Mouse (Mus musculus): ENCODE results near the gene N4bp3.
"Not testable (repeated sequence)": the region's sequence is repeated elsewhere in the genome, so short reads cannot be mapped to it uniquely, and the experiment has no call there.

N4bp3 gene

DNA sequence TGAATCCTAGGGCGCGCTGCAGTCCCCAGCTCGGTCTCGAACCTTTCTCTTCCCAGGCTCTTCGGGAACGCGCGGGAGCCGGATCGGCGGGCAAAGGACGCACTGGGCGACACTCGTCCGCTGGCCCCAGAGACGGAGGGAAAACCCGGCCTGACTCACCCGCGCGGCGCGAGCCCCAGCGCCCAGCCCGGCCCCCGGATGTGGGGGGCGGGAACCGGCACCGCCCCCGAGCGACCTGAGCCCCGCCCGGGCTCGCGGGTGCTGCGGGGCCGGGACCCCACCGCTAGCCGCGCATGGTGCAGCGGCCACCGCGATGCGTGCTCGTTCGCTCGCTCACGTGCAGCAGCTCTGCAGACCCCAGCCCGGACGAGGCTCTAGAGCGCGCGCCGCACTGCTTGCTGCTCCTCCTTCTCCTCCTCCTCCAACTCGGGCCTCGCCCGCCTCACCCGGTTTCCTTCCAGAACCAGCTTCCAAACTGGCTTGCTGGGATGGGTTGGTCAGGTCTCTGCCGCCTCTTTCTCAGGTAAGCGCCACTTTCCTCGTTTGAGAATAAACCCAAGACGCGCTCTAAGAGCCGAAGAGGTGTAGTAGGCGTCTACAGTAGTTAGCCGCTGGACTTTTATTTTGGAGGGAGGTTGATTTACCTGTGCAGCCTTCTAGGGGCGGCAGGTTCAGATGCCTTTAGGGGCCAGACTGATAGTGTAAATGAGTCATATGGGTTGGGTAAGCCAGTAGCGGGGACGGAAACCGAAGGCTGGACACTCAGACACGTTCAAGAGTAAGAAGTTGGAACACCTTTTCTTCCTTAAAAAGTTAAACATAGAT, at the start of gene N4bp3, which contains the start of gene D930048N14Rik:
Gene N4bp3, minus strand, starts transcription at position 152 of the 825 bp plus-strand sequence.
Gene D930048N14Rik, plus strand, starts transcription at position 264 of the 825 bp plus-strand sequence.
- in situ Hi-C loops (cut with MboI, MseI): no loop called here

DNA sequence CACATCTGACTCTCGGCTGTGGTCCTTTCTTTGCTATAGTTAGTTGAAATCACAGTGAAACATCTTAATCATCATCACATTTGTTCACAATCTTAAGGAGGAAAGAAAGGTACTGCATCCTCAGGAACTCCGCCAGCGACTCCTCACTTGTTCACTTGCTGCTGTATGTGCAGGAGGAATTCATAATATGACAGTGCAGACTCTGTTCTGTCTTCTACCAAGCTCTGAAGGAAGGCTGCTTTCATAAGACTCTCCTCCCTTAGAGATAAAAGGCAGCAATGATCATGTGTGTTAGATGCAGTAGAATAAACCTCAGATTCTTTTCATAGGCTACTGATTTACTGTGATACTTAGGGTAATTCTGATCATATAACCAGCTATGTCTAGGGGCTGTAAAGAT, 44.3 kb upstream of the N4bp3 start:
- in situ Hi-C loops (cut with MboI, MseI): no loop called here

DNA sequence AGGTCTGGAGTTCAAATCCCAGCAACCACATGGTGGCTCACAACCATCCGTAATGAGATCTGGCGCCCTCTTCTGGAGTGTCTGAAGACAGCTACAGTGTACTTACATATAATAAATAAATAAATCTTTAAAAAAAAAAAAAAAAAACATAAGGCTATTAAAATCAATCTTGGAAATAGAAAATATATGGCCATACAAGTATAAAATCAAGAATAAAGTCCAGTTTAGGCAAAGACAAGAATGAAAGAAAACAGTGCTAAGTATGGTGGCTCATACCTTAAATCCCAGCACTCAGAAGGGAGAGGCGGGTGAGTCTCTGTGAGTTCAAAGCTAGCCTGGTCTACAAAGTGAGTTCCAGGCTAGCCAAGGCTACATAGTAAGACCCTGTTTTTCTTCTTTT, 40.0 kb upstream of the N4bp3 start:
- in situ Hi-C loops (cut with MboI, MseI): not testable (repeated sequence)

DNA sequence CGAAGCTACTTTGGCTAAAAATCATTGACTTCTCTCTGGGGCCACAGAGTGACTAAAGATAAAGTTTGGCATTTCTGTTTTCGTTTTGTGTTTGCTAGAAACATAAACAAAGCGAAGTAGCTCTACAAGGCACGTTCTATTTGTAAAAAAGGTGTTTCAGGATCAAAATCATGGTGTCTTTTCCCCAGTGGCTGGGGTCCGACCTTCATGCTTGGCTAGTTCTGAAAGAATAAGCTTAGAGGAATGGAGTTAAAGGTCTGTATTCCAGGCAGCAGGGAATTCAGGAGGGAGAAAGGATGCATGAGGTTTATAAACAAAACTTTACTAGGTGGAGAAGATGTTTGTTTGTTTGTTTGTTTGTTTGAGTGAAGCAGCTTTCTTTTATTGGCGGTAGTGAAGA, 38.7 kb upstream of the N4bp3 start:
- in situ Hi-C loops (cut with MboI, MseI): no loop called here

DNA sequence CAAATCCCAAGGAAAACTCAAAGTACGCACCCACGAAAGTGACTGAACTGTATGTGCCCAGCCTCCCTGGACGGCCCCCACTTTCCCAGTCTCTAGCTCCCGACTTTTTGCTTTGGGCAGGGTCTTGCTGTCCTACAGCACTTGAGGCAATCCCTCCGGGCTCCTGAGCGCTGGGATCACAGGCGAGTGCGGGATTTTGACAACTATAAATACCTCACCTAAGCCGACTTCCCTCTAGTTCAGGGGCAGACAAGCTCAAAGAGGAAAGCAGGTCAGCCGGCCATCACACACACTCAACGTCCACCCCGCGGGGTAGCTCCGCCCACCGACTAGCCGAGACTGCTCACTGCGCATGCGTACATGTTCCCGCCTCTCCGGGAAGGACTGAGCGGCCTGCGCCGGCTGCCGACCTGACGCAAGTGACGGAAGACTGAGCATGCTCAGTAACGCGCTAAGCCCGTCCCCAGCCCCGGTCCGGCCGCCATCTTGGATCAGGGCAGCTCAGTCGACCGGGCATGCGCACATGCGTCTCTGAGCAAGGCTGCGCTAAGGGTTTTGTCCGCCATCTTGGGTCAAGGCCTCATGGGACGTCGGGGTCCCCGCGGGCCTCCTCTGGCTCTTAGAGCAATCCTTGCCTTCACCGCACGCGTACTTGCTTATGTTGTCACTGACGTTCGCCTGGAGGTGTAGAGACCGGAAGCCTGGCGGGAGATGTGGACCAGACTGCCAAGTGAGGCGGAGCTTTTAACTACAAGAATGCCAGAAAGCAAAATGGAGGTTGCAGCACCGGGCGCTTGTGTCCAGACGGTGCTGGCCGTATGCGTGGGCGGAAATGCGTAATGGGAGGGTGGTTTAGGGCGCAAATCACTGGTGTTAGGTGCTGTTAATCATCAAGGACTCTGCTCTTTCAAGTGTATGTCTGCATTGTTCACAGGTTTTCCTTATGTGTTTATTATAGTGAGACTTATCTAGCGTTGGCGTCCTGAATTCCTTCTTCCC, 38.0 kb upstream of the N4bp3 start, which contains the start of gene 0610009B22Rik:
Gene 0610009B22Rik, minus strand, starts transcription at position 545 of the 999 bp plus-strand sequence.
- in situ Hi-C loops (cut with MboI, MseI): no loop called here

DNA sequence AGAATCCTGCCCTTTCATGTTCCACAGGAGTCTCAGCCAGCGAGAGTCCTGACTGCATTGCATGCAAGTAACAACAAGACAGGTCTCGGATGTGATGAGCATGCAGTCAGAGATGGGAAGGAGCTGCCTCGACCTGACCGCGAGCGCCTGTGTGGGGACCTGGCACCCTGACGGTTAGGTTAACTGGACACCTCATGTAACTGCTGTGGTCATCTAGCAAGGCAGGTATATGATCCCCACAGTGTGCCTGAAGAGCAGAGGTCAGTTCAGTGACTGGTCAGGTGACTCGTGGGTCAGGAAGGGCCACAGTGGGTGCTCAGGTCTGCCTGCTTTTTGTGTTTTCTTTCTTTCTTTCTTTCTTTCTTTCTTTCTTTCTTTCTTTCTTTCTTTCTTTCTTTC, 31.3 kb upstream of the N4bp3 start:
- in situ Hi-C loops (cut with MboI, MseI): loop anchor here (5.0 kb wide), 1 partner anchor 65 kb away; the partner anchor contains the start of gene Nhp2

DNA sequence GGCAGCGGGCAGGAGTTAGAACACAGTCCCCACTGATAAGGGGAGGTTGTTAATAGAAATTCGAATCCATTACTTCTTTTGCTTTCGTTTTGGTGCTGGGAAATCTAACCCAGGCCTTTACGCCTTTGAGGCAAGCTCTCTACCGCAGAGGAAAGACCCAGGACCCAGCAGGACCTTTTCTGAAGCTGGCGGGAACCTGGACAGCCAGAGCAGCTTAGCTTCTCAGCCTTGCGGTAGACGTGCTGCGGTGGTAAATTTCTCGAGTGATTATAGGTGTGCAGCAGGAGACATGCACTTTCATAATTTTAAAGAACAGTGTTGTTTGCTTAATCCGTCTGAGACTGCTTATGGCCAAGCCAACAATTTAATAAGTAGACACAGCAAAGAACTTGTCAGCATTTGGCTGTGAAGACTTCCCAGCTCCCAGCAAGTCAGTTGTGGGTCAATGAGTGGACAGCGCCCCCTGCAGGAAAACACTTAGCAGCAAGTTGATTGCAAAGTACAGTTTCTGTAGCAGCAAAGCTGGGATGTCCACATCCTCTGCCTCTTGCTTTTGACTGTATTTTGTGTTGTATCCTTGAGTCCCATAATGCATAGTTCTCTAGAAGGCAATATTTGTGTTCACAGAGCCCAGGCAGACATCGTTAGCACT, 30.8 kb upstream of the N4bp3 start:
- in situ Hi-C loops (cut with MboI, MseI): loop anchor here (5.0 kb wide), 1 partner anchor 64 kb away; the partner anchor contains the start of gene Nhp2

DNA sequence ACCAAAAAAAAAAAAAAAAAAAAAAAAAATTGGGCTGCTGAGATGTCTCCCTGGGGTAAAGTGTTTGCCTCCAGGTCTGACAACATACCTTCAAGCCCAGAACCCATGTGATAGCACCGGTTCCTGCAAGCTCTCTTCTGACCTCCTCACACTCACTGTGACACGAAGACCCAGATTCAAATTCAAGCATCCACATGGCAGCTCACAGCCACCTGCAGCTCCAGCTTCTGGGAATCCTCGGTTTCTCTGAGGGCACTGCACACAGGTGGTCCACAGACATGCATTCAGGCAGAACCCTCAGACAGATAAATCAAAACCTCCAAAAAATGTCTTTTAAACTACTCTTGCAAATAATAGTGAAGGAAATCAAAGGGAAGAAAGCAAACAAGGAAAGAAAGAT, 28.8 kb upstream of the N4bp3 start:
- in situ Hi-C loops (cut with MboI, MseI): no loop called here

DNA sequence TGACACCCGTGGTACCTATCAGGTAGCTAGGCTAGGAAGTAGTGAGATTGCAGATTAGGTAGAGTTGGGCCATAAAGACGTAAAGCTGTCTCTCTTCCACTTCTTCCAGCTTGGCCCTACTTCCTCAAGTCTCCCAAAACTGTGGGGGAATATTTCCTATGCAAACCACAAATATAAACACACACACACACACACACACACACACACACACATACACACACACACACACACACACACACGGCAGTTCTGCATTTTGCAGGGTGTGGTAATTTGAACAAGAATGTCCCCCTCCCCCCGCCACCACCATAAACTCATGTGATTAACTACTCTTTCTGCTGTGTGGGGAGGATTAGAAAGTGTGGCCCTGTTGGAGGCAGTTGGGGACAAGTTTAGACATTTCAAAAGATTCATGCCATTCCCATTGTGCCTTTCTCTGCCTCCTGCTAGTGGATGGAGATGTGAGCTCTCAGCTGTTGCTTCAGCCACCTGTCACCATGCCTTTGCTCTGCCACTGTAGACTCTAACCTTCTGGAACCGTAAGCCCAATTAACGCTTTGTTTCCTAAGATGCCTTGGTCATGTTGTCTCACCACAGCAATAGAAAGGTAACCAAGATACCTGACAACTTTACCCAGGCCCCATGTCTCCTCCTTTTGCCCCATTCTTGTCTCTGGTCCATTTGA, 27.2 kb upstream of the N4bp3 start:
- in situ Hi-C loops (cut with MboI, MseI): no loop called here

DNA sequence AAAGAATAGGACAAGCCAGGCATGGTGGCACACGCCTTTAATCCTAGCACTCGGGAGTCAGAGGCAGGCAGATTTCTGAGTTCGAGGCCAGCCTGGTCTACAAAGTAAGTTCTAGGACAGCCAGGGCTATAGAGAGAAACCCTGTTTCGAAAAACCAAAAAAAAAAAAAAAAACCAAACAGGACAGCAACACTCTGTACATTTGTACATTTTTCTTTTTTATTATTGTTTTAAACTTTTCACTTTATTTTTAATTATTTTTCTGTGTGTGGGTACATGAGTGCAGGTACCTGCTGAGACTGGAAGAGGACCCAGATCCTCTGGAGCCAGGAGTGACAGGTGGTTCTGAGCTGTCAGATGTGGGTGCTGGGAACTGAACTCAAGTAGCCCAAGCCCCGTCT, 24.7 kb upstream of the N4bp3 start:
- in situ Hi-C loops (cut with MboI, MseI): no loop called here

DNA sequence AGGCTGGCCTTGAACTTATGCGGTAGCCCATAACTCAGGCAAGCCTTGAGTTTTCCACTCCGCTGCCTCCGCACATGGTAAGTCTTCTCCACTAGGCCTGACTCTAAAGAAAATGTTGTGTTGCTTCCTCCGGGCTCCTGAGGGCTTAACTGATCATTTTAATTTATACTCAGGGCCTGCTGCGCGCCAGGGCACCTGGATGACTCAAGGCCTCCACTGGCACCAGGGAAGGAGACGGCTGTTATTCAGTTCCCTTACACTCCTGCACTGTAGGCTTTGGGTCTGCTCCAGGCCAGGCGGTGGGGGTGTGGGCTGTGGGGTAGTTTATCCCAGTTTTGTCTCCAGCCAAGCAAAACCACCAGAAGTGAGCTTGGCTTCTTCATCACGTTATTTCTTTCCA, 22.6 kb upstream of the N4bp3 start:
- in situ Hi-C loops (cut with MboI, MseI): no loop called here

DNA sequence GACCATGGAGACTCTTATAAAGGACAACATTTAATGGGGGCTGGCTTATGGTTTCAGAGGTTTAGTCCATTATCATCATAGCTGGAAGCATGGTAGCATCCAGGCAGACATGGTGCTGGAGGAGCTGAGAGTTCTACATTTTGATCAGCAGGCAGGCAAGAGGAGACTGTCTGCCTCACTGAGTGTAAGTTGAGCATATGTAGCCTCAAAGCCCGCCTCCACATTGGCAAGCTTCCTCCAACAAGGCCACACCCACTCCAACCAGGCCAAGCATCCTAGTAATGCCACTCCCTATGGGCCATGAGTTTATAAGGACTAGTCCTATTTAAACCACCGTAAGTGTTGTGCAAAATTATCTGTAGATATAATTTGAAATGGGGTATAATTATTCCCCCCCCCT, 20.7 kb upstream of the N4bp3 start:
- in situ Hi-C loops (cut with MboI, MseI): no loop called here

DNA sequence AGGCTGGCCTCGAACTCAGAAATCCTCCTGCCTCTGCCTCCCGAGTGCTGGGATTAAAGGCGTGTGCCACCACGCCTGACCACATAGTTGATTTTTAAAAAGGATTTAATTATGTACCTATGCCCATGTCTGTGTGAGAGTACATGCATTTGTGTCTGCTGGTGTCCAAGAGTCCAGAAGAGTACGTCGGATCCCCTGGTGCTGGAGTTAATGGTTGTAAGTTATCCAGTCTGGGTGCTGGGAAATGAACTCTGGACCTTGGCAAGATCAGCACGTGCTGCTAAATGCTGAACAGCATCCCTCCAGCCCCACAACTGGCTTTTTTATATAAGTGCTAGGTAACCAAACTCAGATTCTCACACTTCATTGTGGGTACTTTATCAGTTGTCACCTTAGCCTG, 20.2 kb upstream of the N4bp3 start:
- in situ Hi-C loops (cut with MboI, MseI): no loop called here

DNA sequence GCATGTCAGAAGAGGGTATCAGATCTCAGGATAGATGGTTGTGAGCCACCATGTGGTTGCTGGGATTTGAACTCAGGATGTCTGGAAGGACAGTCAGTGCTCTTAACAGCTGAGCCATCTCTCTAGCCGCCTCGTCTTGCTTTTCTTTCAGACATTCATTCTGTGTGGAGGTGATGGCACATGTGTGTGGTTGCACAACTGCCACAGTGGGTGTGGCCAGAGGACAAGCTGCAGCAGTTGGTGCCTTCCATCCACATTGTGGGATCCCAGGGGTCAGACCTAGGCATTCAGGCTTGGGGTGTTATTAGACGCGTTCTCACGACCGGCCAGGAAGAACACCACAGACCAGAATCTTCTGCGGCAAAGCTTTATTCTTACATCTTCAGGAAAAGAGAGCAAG, 14.1 kb upstream of the N4bp3 start:
- in situ Hi-C loops (cut with MboI, MseI): loop anchor here (10.0 kb wide), 1 partner anchor 1090 kb away; no protein-coding TSS in a partner anchor

DNA sequence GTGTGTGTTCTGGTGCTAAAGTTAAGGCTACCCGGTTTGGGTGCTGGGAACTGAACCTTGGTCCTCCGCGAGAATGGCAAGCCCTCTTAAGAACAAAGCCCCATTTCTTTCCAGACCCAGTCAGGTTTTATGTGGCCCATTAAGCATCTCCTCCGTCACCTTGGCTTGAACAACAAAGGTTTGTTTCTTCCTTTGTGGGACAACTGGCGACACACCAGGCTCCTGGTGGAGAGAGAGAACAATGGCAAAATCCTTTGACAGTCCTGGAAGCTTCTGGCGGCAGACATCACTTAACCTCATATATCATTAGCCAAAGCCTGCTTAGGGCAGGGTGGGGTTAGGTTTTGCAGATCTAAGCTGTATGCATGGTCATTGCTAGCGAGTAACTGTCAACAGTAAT, 12.0 kb upstream of the N4bp3 start:
- in situ Hi-C loops (cut with MboI, MseI): loop anchor here (10.0 kb wide), 1 partner anchor 1088 kb away; no protein-coding TSS in a partner anchor

DNA sequence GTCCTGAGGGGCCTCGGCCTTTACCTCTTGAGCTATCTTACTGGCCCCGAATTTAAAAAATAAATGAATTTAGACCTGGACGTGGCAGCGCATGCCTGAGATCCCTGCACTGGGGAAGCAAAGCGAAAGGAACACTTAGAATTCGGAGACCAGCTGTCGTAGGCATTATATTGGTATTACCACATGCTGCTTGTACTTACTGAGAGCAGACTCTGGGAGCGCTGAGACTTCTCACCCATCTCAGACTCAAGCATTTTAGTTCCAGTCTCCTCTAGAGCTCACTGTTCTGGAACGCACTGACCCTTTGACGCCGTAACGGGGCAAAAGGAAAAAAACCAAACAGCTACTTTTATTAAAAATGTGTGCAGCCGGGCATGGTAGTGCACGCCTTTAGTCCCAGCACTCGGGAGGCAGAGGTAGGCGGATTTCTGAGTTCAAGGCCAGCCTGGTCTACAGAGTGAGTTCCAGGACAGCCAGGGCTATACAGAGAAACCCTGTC, 11.3 kb upstream of the N4bp3 start:
- in situ Hi-C loops (cut with MboI, MseI): loop anchor here (10.0 kb wide), 1 partner anchor 1087 kb away; no protein-coding TSS in a partner anchor

DNA sequence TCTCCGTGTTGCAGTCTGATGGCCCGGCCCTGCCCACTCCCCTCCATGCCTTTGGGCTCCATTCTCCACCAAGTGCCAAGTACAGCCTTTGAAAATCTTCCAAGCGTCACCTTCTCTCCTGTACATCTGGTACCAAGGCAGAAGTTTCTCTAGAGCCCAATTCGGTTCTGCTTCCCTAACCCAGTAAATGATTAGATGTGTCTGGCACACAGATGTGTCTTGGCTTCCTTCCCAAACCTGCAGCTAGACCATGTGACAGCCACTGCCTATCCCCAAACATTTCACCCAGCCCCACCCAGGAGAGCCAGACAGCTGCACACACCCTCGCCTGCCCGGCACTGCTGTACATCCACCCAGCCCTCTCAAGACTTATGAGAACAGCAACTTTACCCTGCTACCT, 8.1 kb upstream of the N4bp3 start:
- in situ Hi-C loops (cut with MboI, MseI): no loop called here

DNA sequence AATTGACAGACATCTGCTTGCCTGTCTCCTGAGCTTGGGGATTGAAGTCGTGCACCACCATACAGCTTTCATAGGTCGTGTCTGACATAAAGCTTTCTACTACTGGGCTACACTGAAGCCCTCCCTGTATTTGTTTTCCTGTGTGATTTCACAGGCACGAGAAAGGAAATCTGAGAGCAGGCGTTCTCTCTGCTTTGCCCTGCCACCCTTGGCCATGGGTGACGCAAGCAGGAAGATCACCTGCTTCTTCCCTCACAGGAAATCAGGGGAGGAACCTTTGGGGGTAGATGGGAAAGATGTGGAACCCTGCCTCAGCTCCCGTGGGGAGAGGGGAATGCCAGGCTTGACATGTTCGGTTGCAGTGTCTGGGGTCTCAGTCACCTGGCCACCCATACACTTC, 7.6 kb upstream of the N4bp3 start:
- in situ Hi-C loops (cut with MboI, MseI): no loop called here

DNA sequence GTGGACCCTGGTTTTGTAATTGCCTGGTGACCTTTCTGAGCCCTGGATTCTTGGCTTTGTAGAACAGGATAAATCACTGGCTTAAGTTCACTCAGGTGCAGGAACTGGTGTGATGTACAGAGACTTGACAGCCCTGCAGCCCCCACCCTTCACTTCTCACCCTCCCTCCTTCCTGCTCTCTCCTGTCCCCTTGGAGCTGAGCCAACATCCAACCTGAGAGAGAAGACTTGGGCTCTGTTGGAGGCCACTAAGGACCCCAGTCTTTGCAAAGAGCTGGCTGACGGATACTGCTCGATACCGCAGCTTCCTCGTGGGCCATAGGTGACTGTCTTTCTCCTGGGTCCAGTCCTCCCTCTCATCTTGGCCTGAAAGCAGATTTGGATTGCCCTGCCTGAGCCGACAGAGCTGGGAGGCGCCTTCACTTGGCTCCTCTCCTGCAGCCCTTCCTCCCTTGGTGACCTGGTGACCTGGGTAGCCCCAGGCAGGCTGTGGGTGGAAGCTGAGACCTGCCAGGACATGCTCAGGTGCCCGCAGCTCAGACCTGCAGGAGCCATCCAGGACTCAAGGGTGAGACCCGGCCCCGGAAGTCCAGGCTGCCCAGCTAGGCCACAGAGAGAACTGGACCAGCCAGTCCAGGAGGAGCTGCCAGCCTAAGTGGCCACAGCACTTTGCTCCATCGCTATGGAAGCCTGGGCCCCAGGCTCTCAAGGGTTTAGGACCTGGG, 6.3 kb upstream of the N4bp3 start:
- in situ Hi-C loops (cut with MboI, MseI): no loop called here

DNA sequence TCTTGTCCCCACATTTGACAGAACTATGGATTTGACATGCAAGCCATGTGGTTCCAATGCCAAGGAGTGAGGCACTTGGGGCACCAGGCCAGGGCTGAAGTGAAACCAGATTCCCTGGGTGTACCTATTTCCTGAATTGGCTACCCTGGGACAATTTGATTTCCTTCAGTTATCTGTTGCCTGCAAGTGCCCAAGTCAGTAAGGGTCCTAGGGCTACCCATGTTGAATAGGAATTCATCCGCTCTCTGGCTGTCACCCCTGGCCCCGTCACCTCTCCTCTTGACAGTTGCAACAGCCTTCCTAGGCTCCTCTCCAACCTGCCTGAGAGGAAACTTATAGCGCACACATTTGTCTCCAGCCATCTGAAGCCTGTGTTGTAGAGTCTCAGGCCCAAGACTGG, 4.2 kb upstream of the N4bp3 start:
- in situ Hi-C loops (cut with MboI, MseI): no loop called here

All from regulatory T cell (primary cell).